Mouse (Mus musculus) neural tube, embryonic 14.5 days (tissue): ENCODE results near the gene Dppa1. TPM values are rescaled to one million over a fixed set of nuclear protein-coding genes. Genes with fewer than 3 reads are reported as not detected.

Source experiments
- ATAC-seq: fragments of 200-750 bp; cut with Nextera tagmentation; 2 replicates; pipeline ENCODE4 v1.8.0; 2017; ENCODE audit warnings: low read depth, mild to moderate bottlenecking, moderate TSS enrichment, moderate library complexity
- H3K27ac ChIP-seq: fragments of 300-500 bp; sonication (generic); 2 replicates; pipeline ENCODE4 v1.5.1; 2014; ENCODE audit warnings: low read depth, mild to moderate bottlenecking, control low read depth, low read length, moderate library complexity, mixed read lengths
- H3K27me3 ChIP-seq: fragments of 300-500 bp; sonication (generic); 2 replicates; pipeline ENCODE4 v1.6.1; 2014; ENCODE audit warnings: low read length; ENCODE audit not compliant: control insufficient read depth, insufficient read depth
- H3K36me3 ChIP-seq: fragments of 300-500 bp; sonication (generic); 2 replicates; pipeline ENCODE4 v1.6.1; 2014; ENCODE audit warnings: low read length, mixed read lengths; ENCODE audit not compliant: control insufficient read depth, insufficient read depth
- H3K4me1 ChIP-seq: fragments of 300-500 bp; sonication (generic); 2 replicates; pipeline ENCODE4 v1.6.1; 2014; ENCODE audit warnings: low read length; ENCODE audit not compliant: control insufficient read depth, insufficient read depth
- H3K4me2 ChIP-seq: fragments of 300-500 bp; sonication (generic); 2 replicates; pipeline ENCODE4 v1.6.1; 2014; ENCODE audit warnings: mild to moderate bottlenecking, low read depth, low read length, control low read depth
- H3K4me3 ChIP-seq: fragments of 300-500 bp; sonication (generic); 2 replicates; pipeline ENCODE4 v1.5.1; 2014; ENCODE audit warnings: low read depth, low read length, control low read depth, mixed read lengths
- H3K9ac ChIP-seq: fragments of 300-500 bp; sonication (generic); replicated peaks from 2 replicates; pipeline ENCODE4 v1.6.1; 2014; ENCODE audit warnings: low read depth, mild to moderate bottlenecking, control low read depth, low read length, mixed read lengths
- H3K9me3 ChIP-seq: fragments of 300-500 bp; sonication (generic); 2 replicates; pipeline ENCODE4 v1.6.1; 2016; ENCODE audit warnings: low read length; ENCODE audit not compliant: control insufficient read depth
- WGBS: fragments of 180-500 bp; shearing (Covaris S2); extraction: QIAGEN DNeasy Blood & Tissue Kit; methylation state at CpG from one replicate; pipeline ENCODE4 v1.1.7; 2014; 5-methylcytosine and 5-hydroxymethylcytosine counted together
- polyA plus RNA-seq: library from polyadenylated mRNA; unstranded; fragments of >200 nt; fragmentation: Nextera tagmentation; extraction: Ambion mirVana; gene quantifications from 2 replicates; pipeline ENCODE4 v1.2.1, GENCODE M21; 2014

Gene Dppa1
- polyA plus RNA-seq, 1 experiment from 2014 or later = not detected

- Histone ChIP-seq H3K27me3 (no peaks in the 10 kb centered on the region), H3K9ac (no peak overlapping the region), H3K36me3 (no peaks in the 10 kb centered on the region), H3K27ac (no peak overlapping the region), H3K9me3 (no peaks in the 10 kb centered on the region), H3K4me1 (no peaks in the 10 kb centered on the region), H3K4me2 (no peak overlapping the region), H3K4me3 (no peak overlapping the region)
- 74% methylated on average over 1 of the region's 1 CpGs for WGBS
- ATAC-seq = no peak
Measured at GRCm38 (mm10) chr11:46569107-46569506, 60.0 kb downstream of the Dppa1 start.

DNA sequence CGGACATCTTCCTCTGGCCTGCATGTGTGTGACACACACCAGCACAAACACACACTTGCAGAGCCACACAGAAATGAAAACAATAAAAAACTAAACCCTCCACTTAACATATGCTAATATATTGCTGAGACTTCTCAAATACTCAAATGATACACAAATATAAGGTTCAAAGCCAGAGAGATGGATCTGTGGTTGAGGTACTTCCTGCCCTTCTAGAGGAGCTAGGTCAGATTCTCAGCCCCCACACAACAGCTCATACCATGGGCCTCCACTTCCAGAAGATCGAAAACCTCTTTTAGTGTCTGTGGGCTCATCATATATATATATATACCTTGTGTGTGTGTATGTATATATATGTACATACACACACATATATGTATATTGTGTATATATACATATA, 63.1 kb downstream of the Dppa1 start:
- H3K4me1 ChIP-seq = no peaks in the 10 kb centered on the region
- no peak overlapping the region for H3K27ac ChIP-seq
- no peak overlapping the region for H3K9ac ChIP-seq
- no peak overlapping the region for H3K4me2 ChIP-seq
- no peak for ATAC-seq
- no peaks in the 10 kb centered on the region for H3K36me3 ChIP-seq
- WGBS = 97% methylated on average over 2 of the region's 2 CpGs
- H3K4me3 ChIP-seq = no peak overlapping the region
- H3K27me3 ChIP-seq = no peaks in the 10 kb centered on the region
- no peaks in the 10 kb centered on the region for H3K9me3 ChIP-seq

GRCm38 (mm10) chr11:46564671-46565070, 64.4 kb downstream of the Dppa1 start:
- no peak overlapping the region for H3K27ac ChIP-seq
- WGBS = 88% methylated on average over 1 of the region's 1 CpGs
- no peak overlapping the region for H3K4me2 ChIP-seq
- H3K4me3 ChIP-seq = no peak overlapping the region
- no peaks in the 10 kb centered on the region for H3K4me1 ChIP-seq
- no peaks in the 10 kb centered on the region for H3K27me3 ChIP-seq
- no peaks in the 10 kb centered on the region for H3K36me3 ChIP-seq
- H3K9ac ChIP-seq = no peak overlapping the region
- no peaks in the 10 kb centered on the region for H3K9me3 ChIP-seq
- no peak for ATAC-seq

DNA sequence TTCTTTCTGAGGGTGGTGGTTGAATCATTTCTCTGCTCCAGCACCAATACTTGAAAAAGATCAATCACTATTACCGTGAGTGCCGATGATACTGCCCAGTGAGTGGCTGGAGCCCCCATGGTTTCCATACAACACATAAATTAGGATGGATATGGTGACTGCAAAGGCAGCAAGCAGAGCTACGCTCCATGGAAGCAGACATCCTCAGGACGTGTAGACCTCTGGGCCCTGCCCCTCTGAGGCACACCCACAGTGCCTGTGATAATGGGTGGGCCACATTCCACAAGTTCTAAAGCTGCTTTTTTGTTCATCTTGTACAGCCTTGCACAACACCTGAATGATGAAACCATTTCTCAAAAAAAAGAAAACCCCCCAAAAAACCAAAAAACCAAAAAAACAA, 68.0 kb downstream of the Dppa1 start:
- Histone ChIP-seq H3K36me3 (no peaks in the 10 kb centered on the region), H3K4me3 (no peak overlapping the region), H3K4me2 (no peak overlapping the region), H3K27ac (no peak overlapping the region), H3K9me3 (no peaks in the 10 kb centered on the region), H3K9ac (no peak overlapping the region), H3K4me1 (no peaks in the 10 kb centered on the region), H3K27me3 (no peaks in the 10 kb centered on the region)
- 77% methylated on average over 4 of the region's 4 CpGs for WGBS
- ATAC-seq = no peak

Other genes starting within 250 kb of the Dppa1 start
- not detected in 2 replicates for gene Itk, start 239.7 kb downstream of the Dppa1 start, polyA plus RNA-seq
- gene Fam71b, start 232.7 kb downstream of the Dppa1 start, polyA plus RNA-seq = not detected in 2 replicates
- 67.7 and 69.6 TPM in 2 replicates for gene Med7, start 192.3 kb downstream of the Dppa1 start, polyA plus RNA-seq
- gene Havcr2, start 174.3 kb downstream of the Dppa1 start, polyA plus RNA-seq = 0.27 and 0.35 TPM in 2 replicates
- not detected in 2 replicates for gene Gm12169, start 105.0 kb downstream of the Dppa1 start, polyA plus RNA-seq
- not detected in 2 replicates for gene BC053393, start 57.7 kb downstream of the Dppa1 start, polyA plus RNA-seq
- not detected in 2 replicates for gene Timd2, start 77.8 kb upstream of the Dppa1 start, polyA plus RNA-seq
- gene Havcr1, start 105.8 kb upstream of the Dppa1 start, polyA plus RNA-seq = not detected in 2 replicates
- gene Timd4, start 181.5 kb upstream of the Dppa1 start, polyA plus RNA-seq = 0.27 TPM in 1 of 2 replicates, not detected in the other